Mouse (Mus musculus): ENCODE results near the gene Gm28048. TPM values are rescaled to one million over a fixed set of nuclear protein-coding genes. Genes with fewer than 3 reads are reported as not detected.

Gm28048 gene
- polyA plus RNA-seq, 1 experiment from 2014 or later, result 4.3 TPM

Other genes with a start within 250 kb of the Gm28048 start
- gene B3gnt2, start 121.1 kb downstream of the Gm28048 start, polyA plus RNA-seq (2016; fragmentation: Nextera tagmentation; extraction: Ambion mirVana), result 2.4 and 3.4 TPM in 2 replicates
- 2.4 TPM in 2 replicates for gene Zrsr1, start 10.1 kb downstream of the Gm28048 start, polyA plus RNA-seq (2016; fragmentation: Nextera tagmentation; extraction: Ambion mirVana)
- gene Commd1, start 292 bp upstream of the Gm28048 start, polyA plus RNA-seq (2016; fragmentation: Nextera tagmentation; extraction: Ambion mirVana), result 367 and 371 TPM in 2 replicates
- gene Cct4, start 8.4 kb upstream of the Gm28048 start, polyA plus RNA-seq (2016; fragmentation: Nextera tagmentation; extraction: Ambion mirVana), result 422 and 440 TPM in 2 replicates
- gene Fam161a, start 25.4 kb upstream of the Gm28048 start, polyA plus RNA-seq (2016; fragmentation: Nextera tagmentation; extraction: Ambion mirVana), result 2.8 and 2.9 TPM in 2 replicates

Data from embryonic facial prominence, embryonic 10.5 days (tissue).